In genomic region chr4:132214847-132215246, GRCm38 (mm10) we compare ENCODE assay signal across 12 mouse cellular contexts. TPM values are rescaled to one million over a fixed set of nuclear protein-coding genes. Genes with fewer than 3 reads are reported as not detected.
A peak's percentile ranks its signal among the peaks of the same experiment; 100 is the strongest.
DNase-seq lines count a peak whose midpoint lies in the region; ATAC-seq and TF ChIP-seq lines count a peak whose summit lies in the region.
"Had no signal": no experiment of that assay in that cellular context is flagged by ENCODE, and none has a peak within 500 bp of the region (broad histone marks: within the 10 kb centered on the region; RNA-seq: fewer than 3 reads in every experiment).

No protein-coding gene starts in this region.

- WGBS in liver, postnatal 0 days (ENCODE audit: insufficient replicate concordance), result 22% methylated on average over 4 of the region's 4 CpGs
- WGBS in midbrain, postnatal 0 days, result 80% methylated on average over 4 of the region's 4 CpGs

- TF ChIP-seq CTCF in liver, postnatal 0 days (IDR thresholded peaks at IDR 0.05; ENCODE audit: low read depth), result no peak
- TF ChIP-seq CTCF in midbrain, postnatal 0 days (IDR thresholded peaks at IDR 0.05), result no peak

- peak; percentile 68 for ATAC-seq in erythroid progenitor cell, adult 5-6 weeks (replicated peaks; ENCODE audit: low FRiP score, poor library complexity, severe bottlenecking)
- ATAC-seq in liver, postnatal 0 days, result no peak
- ATAC-seq in neutrophil, adult 5-6 weeks (ENCODE audit: extremely low read depth, insufficient number of reproducible peaks, low FRiP score, poor library complexity, severe bottlenecking), result peak; percentile 40; the same call in 1 of the 2 replicates
- no peak for ATAC-seq in midbrain, postnatal 0 days (ENCODE audit: low FRiP score)
- ATAC-seq: midbrain, embryonic 13.5 days had no signal

- peak overlapping the region; percentile 4; the same call in 1 of the 2 replicates for H3K9ac ChIP-seq in liver, postnatal 0 days (replicated peaks)
- H3K9ac ChIP-seq in midbrain, postnatal 0 days (replicated peaks; ENCODE audit: low read length, poor library complexity, severe bottlenecking), result no peak overlapping the region
- H3K9ac ChIP-seq: midbrain, embryonic 13.5 days had no signal

- H3K27me3 ChIP-seq in liver, postnatal 0 days (ENCODE audit: insufficient read depth, low read length), result no peaks in the 10 kb centered on the region
- no peaks in the 10 kb centered on the region for H3K27me3 ChIP-seq in midbrain, postnatal 0 days (ENCODE audit: insufficient read depth, low read length)
- H3K27me3 ChIP-seq: midbrain, embryonic 13.5 days had no signal

- no peaks in the 10 kb centered on the region for H3K9me3 ChIP-seq in liver, postnatal 0 days (ENCODE audit: low read length)
- H3K9me3 ChIP-seq in midbrain, postnatal 0 days (ENCODE audit: low read length), result no peaks in the 10 kb centered on the region
- H3K9me3 ChIP-seq: midbrain, embryonic 13.5 days had no signal

- H3K36me3 ChIP-seq in liver, postnatal 0 days (replicated peaks; ENCODE audit: insufficient read depth, low read length), result no peaks in the 10 kb centered on the region
- no peaks in the 10 kb centered on the region for H3K36me3 ChIP-seq in midbrain, postnatal 0 days (ENCODE audit: insufficient read depth, low read length)
- H3K36me3 ChIP-seq: midbrain, embryonic 13.5 days had no signal

- H3K4me2 ChIP-seq in liver, postnatal 0 days (ENCODE audit: low read depth, low read length), result peak overlapping the region; percentile 49
- no peak overlapping the region for H3K4me2 ChIP-seq in midbrain, postnatal 0 days (ENCODE audit: low read depth, low read length, poor library complexity, severe bottlenecking)
- H3K4me2 ChIP-seq: midbrain, embryonic 13.5 days had no signal

- H3K27ac ChIP-seq in liver, postnatal 0 days (ENCODE audit: low read depth), result peak overlapping the region; percentile 74
- no peak overlapping the region for H3K27ac ChIP-seq in midbrain, postnatal 0 days (ENCODE audit: low read depth, low read length)
- H3K27ac ChIP-seq: midbrain, embryonic 13.5 days had no signal

- peak; percentile 49 to 55 for DNase-seq in B cell, adult 2 months
- no peak for DNase-seq in liver, postnatal 0 days
- DNase-seq in urinary bladder, postnatal 10 days (ENCODE audit: low spot score), result no peak
- no peak for DNase-seq in midbrain, postnatal 0 days (ENCODE audit: low spot score)
- no peak for DNase-seq in testis, postnatal 10 days (ENCODE audit: low spot score)
- no peak for DNase-seq in adrenal gland, postnatal 10 days
- DNase-seq: gastrocnemius, postnatal 36 days; heart, postnatal 14 days; kidney, adult 9 months had no signal

- 0 out of 2 replicates have a peak, but pooled peaks have one; percentile 36 for TF ChIP-seq EP300 in liver, postnatal 0 days (IDR thresholded peaks at IDR 0.05; ENCODE audit: low read depth)

- H3K4me1 ChIP-seq in liver, postnatal 0 days (ENCODE audit: insufficient read depth), result peaks cover 38% of the 10 kb centered on the region
- H3K4me1 ChIP-seq in midbrain, postnatal 0 days (ENCODE audit: insufficient read depth, low read length), result no peaks in the 10 kb centered on the region

- no peak overlapping the region for H3K4me3 ChIP-seq in liver, postnatal 0 days (ENCODE audit: low read depth, low read length)
- H3K4me3 ChIP-seq in midbrain, postnatal 0 days (ENCODE audit: low read depth, low read length), result no peak overlapping the region
- H3K4me3 ChIP-seq: midbrain, embryonic 13.5 days had no signal

RNA-seq across cellular contexts. Expression of gene Ythdf2, which starts 2.7 kb away (rescaled TPM):
- 27.8 and 33.5 TPM in 2 replicates for total RNA-seq in erythroid progenitor cell, adult 5-6 weeks (2015; ENCODE audit: low replicate concordance)
- total RNA-seq in erythroid progenitor cell, adult 5-6 weeks (2017; ENCODE audit: low replicate concordance), result 27.2 and 29.4 TPM in 2 replicates
- 26.9 and 27.6 TPM in 2 replicates for polyA plus RNA-seq in liver, postnatal 0 days (2015; fragmentation: Nextera tagmentation; extraction: Ambion mirVana)
- total RNA-seq in neutrophil, adult 5-6 weeks (2017), result 40.9 and 56.7 TPM in 2 replicates
- total RNA-seq in midbrain, postnatal 0 days (2014; rRNA removed), result 53.5 and 62.7 TPM in 2 replicates
- polyA plus RNA-seq in midbrain, postnatal 0 days (2015; fragmentation: Nextera tagmentation; extraction: Ambion mirVana), result 96.7 and 117 TPM in 2 replicates
- 10 to 100 TPM; 48.9 to 54.4 TPM for total RNA-seq in adrenal gland, postnatal 10 days (2021)

RNA-seq across cellular contexts. Expression of gene Gmeb1, which starts 46.6 kb away (rescaled TPM):
- total RNA-seq in erythroid progenitor cell, adult 5-6 weeks (2015; ENCODE audit: low replicate concordance), result 40.4 and 49.9 TPM in 2 replicates
- 31.5 and 39.5 TPM in 2 replicates for total RNA-seq in erythroid progenitor cell, adult 5-6 weeks (2017; ENCODE audit: low replicate concordance)
- 6.9 and 8.9 TPM in 2 replicates for polyA plus RNA-seq in liver, postnatal 0 days (2015; fragmentation: Nextera tagmentation; extraction: Ambion mirVana)
- 29.1 and 37.3 TPM in 2 replicates for total RNA-seq in neutrophil, adult 5-6 weeks (2017)
- total RNA-seq in midbrain, postnatal 0 days (2014; rRNA removed), result 10.6 and 21.0 TPM in 2 replicates
- polyA plus RNA-seq in midbrain, postnatal 0 days (2015; fragmentation: Nextera tagmentation; extraction: Ambion mirVana), result 28.8 and 30.5 TPM in 2 replicates
- 10 to 100 TPM; 16.5 to 18.7 TPM for total RNA-seq in adrenal gland, postnatal 10 days (2021)

RNA-seq across cellular contexts. Expression of gene Taf12, which starts 59.3 kb away (rescaled TPM):
- 19.3 and 30.6 TPM in 2 replicates for total RNA-seq in erythroid progenitor cell, adult 5-6 weeks (2015; ENCODE audit: low replicate concordance)
- total RNA-seq in erythroid progenitor cell, adult 5-6 weeks (2017; ENCODE audit: low replicate concordance), result 14.9 and 38.3 TPM in 2 replicates
- 27.8 and 28.2 TPM in 2 replicates for polyA plus RNA-seq in liver, postnatal 0 days (2015; fragmentation: Nextera tagmentation; extraction: Ambion mirVana)
- total RNA-seq in neutrophil, adult 5-6 weeks (2017), result 28.3 and 47.9 TPM in 2 replicates
- total RNA-seq in midbrain, postnatal 0 days (2014; rRNA removed), result 9.0 and 19.8 TPM in 2 replicates
- polyA plus RNA-seq in midbrain, postnatal 0 days (2015; fragmentation: Nextera tagmentation; extraction: Ambion mirVana), result 30.3 and 33.1 TPM in 2 replicates
- 10 to 100 TPM; 21.8 to 24.7 TPM for total RNA-seq in adrenal gland, postnatal 10 days (2021)

Comparison
In these comparisons a context has a peak if more than half of its experiments do, and no peak if none do; other contexts are left out.
1. DNase-seq: peak in B cell, adult 2 months (2 of 2); none in liver, postnatal 0 days (single experiment), urinary bladder, postnatal 10 days (single experiment), midbrain, postnatal 0 days (single experiment), testis, postnatal 10 days (single experiment) and adrenal gland, postnatal 10 days (single experiment).
2. ATAC-seq: peak in erythroid progenitor cell, adult 5-6 weeks (single experiment) and neutrophil, adult 5-6 weeks (single experiment); none in liver, postnatal 0 days (single experiment) and midbrain, postnatal 0 days (single experiment).